Mouse (Mus musculus) heart, adult 11 months (tissue): ENCODE results near the gene Tra2b.
"Not testable (repeated sequence)": the region's sequence is repeated elsewhere in the genome, so short reads cannot be mapped to it uniquely, and the experiment has no call there.

Source experiments
- DNase-seq: peaks from one replicate; pipeline ENCODE4 v3.0.0; 2022

The Tra2b gene

DNA sequence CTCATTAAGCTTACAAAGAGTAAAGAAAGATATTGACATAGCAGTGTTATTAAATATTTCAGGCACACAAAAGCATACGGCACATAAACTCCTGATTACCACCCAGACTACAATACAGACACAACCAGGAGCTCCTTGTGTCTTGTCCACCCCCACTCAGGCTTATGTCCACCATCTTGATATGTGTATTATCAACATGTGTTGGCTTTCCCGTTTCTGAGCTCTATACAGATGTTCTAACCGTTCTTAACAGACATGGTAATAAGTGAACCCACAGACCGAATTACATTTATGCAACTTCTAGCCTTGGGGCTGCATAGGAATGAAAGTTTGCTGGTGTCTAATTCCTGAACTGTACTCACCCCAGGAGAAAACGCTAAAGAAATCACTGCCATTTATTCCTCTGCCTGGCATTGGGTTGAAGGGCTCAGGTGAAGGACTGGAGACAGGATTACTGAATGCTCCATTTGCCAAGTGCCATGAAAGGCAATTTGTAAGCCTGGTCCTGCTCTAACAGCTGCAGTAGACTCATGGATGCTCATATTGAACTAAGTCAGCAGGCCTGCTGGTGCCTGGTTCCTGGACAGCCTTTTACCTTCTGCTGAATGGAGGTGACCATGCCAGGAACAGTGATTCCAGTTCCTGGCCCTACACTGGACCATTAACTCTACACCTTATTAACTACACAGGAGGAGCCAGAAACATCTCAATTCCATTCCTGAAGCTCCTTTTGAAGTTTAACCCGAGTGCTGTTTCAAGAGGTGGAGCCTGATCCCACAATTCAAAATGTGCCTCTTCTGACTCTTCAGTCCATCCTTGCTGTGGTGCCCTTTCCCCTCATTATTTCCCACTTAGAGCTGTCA lies 24.2 kb downstream of the Tra2b start:
- DNase-seq, result peak; percentile 74

DNA sequence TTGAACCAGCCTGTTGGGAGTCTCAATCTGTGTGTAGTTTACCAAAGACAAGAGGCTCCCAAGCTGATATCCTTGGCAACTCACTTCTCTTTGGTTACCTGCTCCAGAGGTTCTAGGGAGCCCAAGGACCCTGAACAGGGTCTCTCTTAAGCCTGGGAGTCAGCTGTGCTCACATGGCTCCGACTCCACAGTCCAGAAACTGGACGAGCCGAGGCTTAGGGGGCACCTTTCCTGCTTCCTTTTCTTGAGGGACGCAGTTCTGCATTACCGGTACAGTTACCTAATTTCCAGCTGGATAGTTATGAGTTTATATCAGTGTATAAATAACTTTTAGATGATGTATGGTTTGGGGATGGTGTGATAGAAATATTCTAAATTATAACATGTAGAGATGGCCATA lies 24.9 kb downstream of the Tra2b start:
- DNase-seq, result peak; percentile 62

- DNase-seq, result peak; percentile 72
Observed at GRCm38 (mm10) chr16:22239978-22240377, 25.8 kb downstream of the Tra2b start.

DNA sequence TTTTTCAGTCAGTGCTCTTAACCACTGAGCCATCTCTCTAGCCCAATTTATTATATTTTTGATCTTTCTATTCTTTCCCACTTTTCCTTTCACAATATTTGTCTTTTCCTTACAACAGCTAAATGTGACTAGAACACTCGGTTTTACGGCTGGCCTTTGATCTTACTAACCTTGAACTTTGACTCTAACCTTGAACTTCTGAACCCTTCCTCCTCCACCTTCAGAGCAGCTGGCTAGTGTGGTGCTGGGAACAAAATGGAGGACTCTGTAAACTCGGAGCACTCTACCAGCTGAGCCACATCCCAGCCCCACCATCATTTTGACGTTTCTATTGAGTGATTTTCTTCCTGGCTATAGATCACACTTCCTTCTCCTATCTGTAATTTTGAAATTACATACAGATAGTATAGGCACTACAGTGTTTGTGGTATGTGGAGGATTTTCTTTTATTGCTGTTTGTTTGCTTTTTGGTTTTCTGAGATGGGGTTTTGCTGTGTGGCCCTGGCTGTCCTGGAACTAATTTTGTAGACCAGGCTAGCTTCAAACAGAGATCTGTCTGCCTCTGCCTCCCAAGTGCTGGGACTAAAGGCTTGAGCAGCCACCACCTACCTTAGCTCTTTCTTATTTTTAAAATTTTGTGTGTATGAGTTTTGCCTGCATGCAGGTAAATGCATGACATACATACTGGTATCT lies 26.7 kb downstream of the Tra2b start:
- DNase-seq, result no peak

DNA sequence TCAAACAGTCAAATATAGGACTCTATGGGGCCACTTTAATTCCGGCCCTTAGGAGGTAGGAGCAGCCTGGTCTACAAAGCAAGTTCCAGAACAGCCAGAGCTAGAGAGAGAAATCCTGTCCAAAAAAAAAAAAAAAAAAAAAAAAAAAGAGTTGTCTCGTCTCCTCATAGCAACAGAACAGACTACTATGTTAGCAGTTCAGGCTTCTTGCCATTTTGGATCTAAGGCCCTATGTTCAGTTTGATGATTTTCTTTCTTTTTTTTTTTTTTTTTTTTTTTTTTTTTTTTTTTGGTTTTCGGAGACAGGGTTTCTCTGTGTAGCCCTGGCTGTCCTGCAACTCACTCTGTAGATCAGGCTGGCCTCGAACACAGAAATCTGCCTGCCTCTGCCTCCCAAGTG lies 27.4 kb downstream of the Tra2b start:
- DNase-seq, result not testable (repeated sequence)

GRCm38 (mm10) chr16:22236814-22237213 lies 29.0 kb downstream of the Tra2b start:
- DNase-seq, result no peak

DNA sequence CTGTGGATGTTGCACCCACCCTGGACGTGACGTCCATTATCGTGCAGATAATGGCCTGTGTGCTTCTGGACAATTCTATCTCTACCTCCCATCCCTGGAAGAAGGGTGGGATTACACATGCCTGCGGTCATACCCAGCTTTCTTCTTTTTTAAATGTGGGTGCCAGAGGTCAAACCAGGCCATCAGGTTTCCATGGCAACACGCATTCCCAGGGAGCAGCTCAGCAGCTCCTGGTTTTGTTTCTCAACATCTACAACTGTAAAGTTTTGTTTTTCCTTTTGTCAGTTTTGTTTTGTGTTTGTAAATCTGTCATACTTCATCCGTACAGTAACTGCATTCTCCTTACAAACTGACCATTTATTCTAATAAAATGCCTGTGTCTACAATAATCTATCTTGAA lies 31.3 kb downstream of the Tra2b start:
- no peak for DNase-seq

GRCm38 (mm10) chr16:22230276-22230675 lies 35.5 kb downstream of the Tra2b start:
- DNase-seq, result peak; percentile 74

- DNase-seq, result peak; percentile 16
Observed at GRCm38 (mm10) chr16:22203501-22203900, 62.3 kb downstream of the Tra2b start.

DNA sequence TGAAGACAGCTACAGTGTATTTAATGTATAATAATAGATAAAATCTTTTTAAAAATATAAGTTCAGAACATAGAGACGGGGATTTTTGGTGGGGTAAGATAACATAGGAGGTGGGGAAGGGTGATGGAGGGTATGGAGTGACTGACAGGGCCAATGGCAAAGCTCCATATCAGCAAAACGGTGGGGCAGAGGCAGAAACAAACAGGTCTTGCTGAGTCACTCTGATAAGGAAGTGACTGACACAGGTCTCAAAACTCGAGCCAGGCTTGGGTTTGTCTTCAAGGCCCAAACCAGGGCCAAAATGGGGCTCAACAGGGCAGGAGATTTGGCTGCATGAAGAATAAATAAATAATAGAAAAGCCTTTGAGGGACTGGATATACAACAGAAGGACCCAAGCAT lies 63.9 kb downstream of the Tra2b start:
- no peak for DNase-seq

DNA sequence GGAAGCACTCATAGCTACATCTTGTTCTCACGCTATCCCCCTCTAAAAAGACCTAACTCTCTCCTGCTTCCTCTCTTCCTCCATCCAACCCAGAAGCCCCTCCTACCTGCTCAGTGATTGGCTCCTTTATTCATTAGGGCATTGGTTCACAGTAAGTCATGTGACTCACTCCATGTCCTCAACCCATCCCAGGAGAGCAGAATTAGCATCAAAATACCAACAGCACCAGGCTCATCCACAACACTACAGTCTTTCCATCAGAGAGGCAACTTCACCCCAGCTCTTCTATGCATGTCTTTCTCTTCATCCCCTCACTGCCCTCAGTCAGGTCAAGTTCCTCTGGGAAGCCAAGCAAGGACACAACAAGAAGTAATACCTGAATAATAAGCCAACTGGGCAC lies 65.3 kb downstream of the Tra2b start:
- DNase-seq, result peak; percentile 29
